Comparison of ENCODE assay signal across 17 mouse cellular contexts in the genomic region with DNA sequence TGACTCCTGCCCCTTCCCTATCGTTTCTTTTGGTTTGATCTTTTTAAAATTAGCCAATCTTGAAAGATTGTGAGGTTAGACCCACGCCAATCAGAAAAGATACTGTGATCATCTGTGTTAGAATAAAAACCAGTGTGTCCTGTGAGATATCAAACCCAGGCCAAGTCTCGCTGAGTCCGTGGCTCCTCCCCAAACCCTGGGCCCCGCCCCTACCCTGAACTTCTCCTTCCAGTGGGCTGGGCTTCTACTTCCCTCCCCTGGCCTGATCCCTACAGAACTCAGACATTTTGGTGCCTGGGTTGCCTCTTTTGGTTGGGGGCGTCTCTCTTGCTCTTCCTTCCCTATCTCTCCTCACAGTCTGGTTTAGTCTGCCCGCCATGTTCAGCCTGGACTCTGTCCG. TPM values are rescaled to one million over a fixed set of nuclear protein-coding genes. Genes with fewer than 3 reads are reported as not detected.
DNase-seq lines count a peak whose midpoint lies in the region; ATAC-seq and TF ChIP-seq lines count a peak whose summit lies in the region.
"Had no signal": no experiment of that assay in that cellular context is flagged by ENCODE, and none has a peak within 500 bp of the region (broad histone marks: within the 10 kb centered on the region; RNA-seq: fewer than 3 reads in every experiment).

No protein-coding gene starts in this region.

- H3K9me3 ChIP-seq in lung, embryonic 14.5 days (ENCODE audit: low read depth, low read length) = no peaks in the 10 kb centered on the region
- H3K9me3 ChIP-seq in liver, embryonic 11.5 days (ENCODE audit: control insufficient read depth, low read length) = no peaks in the 10 kb centered on the region
- H3K9me3 ChIP-seq in stomach, postnatal 0 days (ENCODE audit: control insufficient read depth, low read length) = no peaks in the 10 kb centered on the region
- no peaks in the 10 kb centered on the region for H3K9me3 ChIP-seq in hindbrain, embryonic 10.5 days
- H3K9me3 ChIP-seq: embryonic facial prominence, embryonic 15.5 days had no signal

- H3K4me3 ChIP-seq in lung, embryonic 14.5 days (ENCODE audit: low read depth, low read length) = no peak overlapping the region
- no peak overlapping the region for H3K4me3 ChIP-seq in liver, embryonic 11.5 days (ENCODE audit: low read depth, low read length)
- H3K4me3 ChIP-seq in stomach, postnatal 0 days (ENCODE audit: low read depth, low read length) = no peak overlapping the region
- H3K4me3 ChIP-seq in hindbrain, embryonic 10.5 days = no peak overlapping the region
- H3K4me3 ChIP-seq: embryonic facial prominence, embryonic 15.5 days; hindbrain, embryonic 13.5 days had no signal

- H3K4me1 ChIP-seq in lung, embryonic 14.5 days (ENCODE audit: insufficient read depth) = no peaks in the 10 kb centered on the region
- 0 out of 2 replicates have a peak, but pooled peaks cover 2% of the 10 kb centered on the region for H3K4me1 ChIP-seq in liver, embryonic 11.5 days (replicated peaks; ENCODE audit: control insufficient read depth, insufficient read depth, low read length)
- no peaks in the 10 kb centered on the region for H3K4me1 ChIP-seq in stomach, postnatal 0 days (replicated peaks; ENCODE audit: control insufficient read depth, insufficient read depth)
- H3K4me1 ChIP-seq in hindbrain, embryonic 10.5 days (replicated peaks) = peaks cover 17% of the 10 kb centered on the region
- H3K4me1 ChIP-seq: embryonic facial prominence, embryonic 15.5 days had no signal

- WGBS in lung, embryonic 14.5 days = 47% methylated on average over 8 of the region's 8 CpGs
- WGBS in liver, embryonic 11.5 days = 33% methylated on average over 8 of the region's 8 CpGs
- 58% methylated on average over 8 of the region's 8 CpGs for WGBS in stomach, postnatal 0 days
- 52% methylated on average over 8 of the region's 8 CpGs for WGBS in hindbrain, embryonic 10.5 days

- no peak for ATAC-seq in lung, embryonic 14.5 days (ENCODE audit: insufficient read depth)
- ATAC-seq in liver, embryonic 11.5 days (replicated peaks; ENCODE audit: low FRiP score) = peak; percentile 51; the same call in 1 of the 2 replicates
- no peak for ATAC-seq in stomach, postnatal 0 days (ENCODE audit: low FRiP score, low TSS enrichment)
- ATAC-seq: activated CD4-positive, CD25-positive, alpha-beta regulatory T cell, adult 4 months; forebrain, embryonic 16.5 days; midbrain, embryonic 16.5 days had no signal

- H3K9ac ChIP-seq in lung, embryonic 14.5 days = no peak overlapping the region
- H3K9ac ChIP-seq in liver, embryonic 11.5 days (ENCODE audit: low read depth, low read length) = no peak overlapping the region
- H3K9ac ChIP-seq in stomach, postnatal 0 days (ENCODE audit: low read length) = no peak overlapping the region
- H3K9ac ChIP-seq: embryonic facial prominence, embryonic 15.5 days; hindbrain, embryonic 13.5 days had no signal

- TF ChIP-seq CTCF in lung, embryonic 14.5 days (IDR thresholded peaks at IDR 0.05; ENCODE audit: low read depth) = no peak
- no peak for TF ChIP-seq CTCF in stomach, postnatal 0 days (IDR thresholded peaks at IDR 0.05; ENCODE audit: low read depth)

- H3K27ac ChIP-seq in lung, embryonic 14.5 days (ENCODE audit: low read depth) = no peak overlapping the region
- H3K27ac ChIP-seq in liver, embryonic 11.5 days (ENCODE audit: low read depth, low read length) = no peak overlapping the region
- no peak overlapping the region for H3K27ac ChIP-seq in stomach, postnatal 0 days (replicated peaks)
- no peak overlapping the region for H3K27ac ChIP-seq in hindbrain, embryonic 10.5 days
- H3K27ac ChIP-seq: embryonic facial prominence, embryonic 15.5 days; hindbrain, embryonic 13.5 days had no signal

- peak; percentile 39 for DNase-seq in lung, embryonic 14.5 days
- no peak for DNase-seq in lung, postnatal 25 days (ENCODE audit: low spot score)
- DNase-seq in R1 (ENCODE audit: low read depth, low spot score) = peak; percentile 83
- peak; percentile 49 for DNase-seq in liver, embryonic 11.5 days (ENCODE audit: low spot score)
- DNase-seq in stomach, postnatal 0 days (ENCODE audit: low spot score) = peak; percentile 19
- DNase-seq in hindbrain, embryonic 10.5 days (ENCODE audit: low spot score) = no peak
- DNase-seq in thymus, postnatal 0 days (ENCODE audit: low spot score) = no peak
- DNase-seq: cerebellum, postnatal 36 days; gastrocnemius, postnatal 14 days; kidney, adult 11 months; right cerebral cortex, adult 18-20 months; thymus, adult 18-20 months had no signal

- H3K27me3 ChIP-seq in lung, embryonic 14.5 days (ENCODE audit: insufficient read depth, low read length) = no peaks in the 10 kb centered on the region
- H3K27me3 ChIP-seq in liver, embryonic 11.5 days (replicated peaks; ENCODE audit: control insufficient read depth, insufficient read depth, low read length) = no peaks in the 10 kb centered on the region
- H3K27me3 ChIP-seq in stomach, postnatal 0 days (ENCODE audit: control insufficient read depth, insufficient read depth, low read length) = no peaks in the 10 kb centered on the region
- no peaks in the 10 kb centered on the region for H3K27me3 ChIP-seq in hindbrain, embryonic 10.5 days (ENCODE audit: insufficient read depth, poor library complexity, severe bottlenecking)
- H3K27me3 ChIP-seq: embryonic facial prominence, embryonic 15.5 days; hindbrain, embryonic 13.5 days had no signal

- H3K36me3 ChIP-seq in lung, embryonic 14.5 days (ENCODE audit: insufficient read depth) = peaks cover 22% of the 10 kb centered on the region
- H3K36me3 ChIP-seq in liver, embryonic 11.5 days (ENCODE audit: control insufficient read depth, insufficient read depth, low read length) = peaks cover 8% of the 10 kb centered on the region
- H3K36me3 ChIP-seq in stomach, postnatal 0 days (ENCODE audit: control insufficient read depth, insufficient read depth, low read length) = peaks cover 14% of the 10 kb centered on the region; the same call in 1 of the 2 replicates
- H3K36me3 ChIP-seq in hindbrain, embryonic 10.5 days = peaks cover 37% of the 10 kb centered on the region

- TF ChIP-seq EP300 in stomach, postnatal 0 days (optimal IDR thresholded peaks at IDR 0.05) = no peak

- no peak overlapping the region for H3K4me2 ChIP-seq in lung, embryonic 14.5 days
- H3K4me2 ChIP-seq in liver, embryonic 11.5 days = no peak overlapping the region
- H3K4me2 ChIP-seq in stomach, postnatal 0 days (replicated peaks; ENCODE audit: low read depth) = no peak overlapping the region
- H3K4me2 ChIP-seq: embryonic facial prominence, embryonic 15.5 days; hindbrain, embryonic 13.5 days had no signal

RNA-seq across cellular contexts. Expression of a gene that starts 53.1 kb away (rescaled TPM):
- polyA plus RNA-seq in lung, embryonic 14.5 days (2014; fragmentation: Nextera tagmentation; extraction: Ambion mirVana) = 0.68 and 0.78 TPM in 2 replicates
- 0.30 and 0.45 TPM in 2 replicates for polyA plus RNA-seq in liver, embryonic 11.5 days (2014; fragmentation: Nextera tagmentation; extraction: Ambion mirVana)
- polyA plus RNA-seq in stomach, postnatal 0 days (2015; fragmentation: Nextera tagmentation; extraction: Ambion mirVana) = 0.27 and 0.29 TPM in 2 replicates
- polyA plus RNA-seq in hindbrain, embryonic 10.5 days (2016; fragmentation: Nextera tagmentation; extraction: Ambion mirVana) = 0.20 and 0.70 TPM in 2 replicates
- 0.23 and 0.49 TPM in 2 replicates for polyA plus RNA-seq in thymus, postnatal 0 days (2015; fragmentation: Nextera tagmentation; extraction: Ambion mirVana)

Comparison
In these comparisons a context has a peak if more than half of its experiments do, and no peak if none do; other contexts are left out.
1. DNase-seq: peak in lung, embryonic 14.5 days (single experiment), R1 (single experiment), liver, embryonic 11.5 days (single experiment) and stomach, postnatal 0 days (single experiment); none in lung, postnatal 25 days (single experiment), hindbrain, embryonic 10.5 days (single experiment) and thymus, postnatal 0 days (single experiment).